Mouse (Mus musculus): ENCODE measurements around the gene Adh5. TPM values are rescaled to one million over a fixed set of nuclear protein-coding genes. Genes with fewer than 3 reads are reported as not detected.

Gene Adh5
- 217 and 224 TPM in 2 replicates for polyA plus RNA-seq (2016; fragmentation: Nextera tagmentation; extraction: Ambion mirVana)

DNA sequence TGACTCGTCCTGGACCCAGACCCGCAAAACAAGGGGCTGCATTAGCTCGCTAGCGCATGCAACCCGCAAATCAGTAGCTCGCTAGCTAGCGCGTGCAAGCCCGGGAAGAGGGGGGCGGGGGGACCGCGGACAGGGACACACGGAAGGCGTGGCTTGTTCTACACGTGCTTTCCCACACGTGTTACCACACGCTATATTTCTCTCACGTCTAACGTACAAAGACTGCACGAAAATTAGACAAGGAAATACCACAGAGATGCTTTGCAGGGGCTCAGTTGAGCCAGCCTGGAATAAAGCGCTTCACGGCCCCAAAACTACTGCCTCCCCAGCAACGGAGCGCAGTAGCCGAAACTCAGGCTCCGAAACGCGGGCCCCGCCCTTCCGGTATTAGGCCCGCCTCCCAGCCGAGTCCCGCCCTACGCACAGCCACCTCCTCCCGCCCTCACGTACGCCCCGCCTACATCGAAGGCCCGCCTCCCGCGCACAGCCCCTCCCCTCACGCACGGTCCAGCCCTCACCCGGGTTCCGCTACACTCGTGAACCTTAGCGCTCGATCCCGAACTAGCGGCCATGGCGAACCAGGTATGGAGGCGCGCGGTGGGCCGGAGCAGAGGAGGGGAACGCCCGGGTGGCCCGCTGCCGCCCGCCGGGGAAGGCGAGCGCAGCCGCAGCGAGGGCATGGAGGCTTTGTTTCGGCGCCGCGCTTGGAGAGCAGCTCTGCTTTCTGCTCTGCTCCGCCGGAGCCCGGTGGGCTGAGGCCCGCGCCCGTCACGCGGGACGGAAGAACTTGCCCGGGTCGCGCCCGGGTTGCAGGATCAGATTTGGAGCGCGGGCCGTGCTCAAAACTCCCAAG lies at the start of gene Adh5:
Adh5 (plus strand) TSS at position 482 of the 853 bp plus-strand sequence.
- peak within 1 kb of the TSS; percentile 70 for H3K4me2 ChIP-seq (replicated peaks)
- peaks cover 24% of the 10 kb centered on the region for H3K36me3 ChIP-seq
- peak within 1 kb of the TSS; percentile 88 for H3K27ac ChIP-seq
- peak within 1 kb of the TSS; percentile 87 for H3K9ac ChIP-seq
- under 1% methylated on average over 86 of the region's 86 CpGs for WGBS
- H3K4me1 ChIP-seq: peaks cover 9% of the 10 kb centered on the region
- ATAC-seq (ENCODE audit: low FRiP score): peak; percentile 100
- no peaks in the 10 kb centered on the region for H3K9me3 ChIP-seq (replicated peaks)
- H3K4me3 ChIP-seq: peak within 1 kb of the TSS; percentile 85
- H3K27me3 ChIP-seq: no peaks in the 10 kb centered on the region

DNA sequence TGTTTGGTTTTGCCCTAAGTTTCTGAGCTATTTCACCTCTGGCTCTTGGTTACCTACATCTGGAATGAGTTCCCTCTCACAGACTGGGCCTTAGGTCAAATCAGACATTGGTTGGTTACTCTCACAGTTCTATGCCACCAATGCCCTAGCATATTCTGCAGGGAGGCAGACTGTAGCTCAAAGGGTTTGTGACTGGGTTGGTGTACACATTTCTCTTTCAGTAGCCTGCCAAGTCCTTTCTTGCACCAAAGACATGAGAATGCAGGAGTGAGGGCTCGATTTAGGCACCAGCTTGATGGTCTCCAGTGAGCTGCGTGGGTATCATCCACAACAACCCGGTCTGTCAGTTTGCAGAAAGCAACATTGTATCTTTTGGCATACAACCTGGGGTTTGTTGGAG lies 38.0 kb upstream of the Adh5 start:
- H3K4me1 ChIP-seq: no peaks in the 10 kb centered on the region
- 80% methylated on average over 3 of the region's 3 CpGs for WGBS
- H3K4me2 ChIP-seq (replicated peaks): no peak overlapping the region
- H3K4me3 ChIP-seq: no peak overlapping the region
- H3K27ac ChIP-seq: no peak overlapping the region
- no peak for ATAC-seq (ENCODE audit: low FRiP score)
- no peak overlapping the region for H3K9ac ChIP-seq
- no peaks in the 10 kb centered on the region for H3K9me3 ChIP-seq (replicated peaks)
- H3K36me3 ChIP-seq: no peaks in the 10 kb centered on the region
- no peaks in the 10 kb centered on the region for H3K27me3 ChIP-seq

DNA sequence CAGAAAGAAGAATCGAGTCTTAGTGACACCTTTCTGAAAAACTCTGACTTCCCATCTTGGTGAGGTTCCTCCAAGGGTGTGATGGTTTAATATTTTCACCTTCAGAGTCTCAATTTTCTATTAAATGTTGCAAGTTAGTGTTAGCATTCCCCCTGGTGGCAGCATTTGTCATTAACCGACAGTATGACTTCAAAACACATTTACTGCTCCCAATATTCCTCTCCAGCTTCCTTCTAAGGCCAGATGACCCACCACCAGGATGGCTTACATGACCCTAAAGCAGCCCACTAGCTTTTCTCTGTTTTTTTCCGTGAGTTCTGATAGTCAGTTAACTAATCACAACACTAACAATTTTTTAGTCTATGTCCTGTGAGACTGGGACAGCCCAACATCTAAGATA lies 37.6 kb upstream of the Adh5 start:
- ATAC-seq (ENCODE audit: low FRiP score): no peak
- H3K27me3 ChIP-seq: no peaks in the 10 kb centered on the region
- no peaks in the 10 kb centered on the region for H3K36me3 ChIP-seq
- no peak overlapping the region for H3K9ac ChIP-seq
- H3K4me3 ChIP-seq: no peak overlapping the region
- no peaks in the 10 kb centered on the region for H3K4me1 ChIP-seq
- H3K9me3 ChIP-seq (replicated peaks): no peaks in the 10 kb centered on the region
- WGBS: 48% methylated on average over 3 of the region's 3 CpGs
- no peak overlapping the region for H3K27ac ChIP-seq
- no peak overlapping the region for H3K4me2 ChIP-seq (replicated peaks)

DNA sequence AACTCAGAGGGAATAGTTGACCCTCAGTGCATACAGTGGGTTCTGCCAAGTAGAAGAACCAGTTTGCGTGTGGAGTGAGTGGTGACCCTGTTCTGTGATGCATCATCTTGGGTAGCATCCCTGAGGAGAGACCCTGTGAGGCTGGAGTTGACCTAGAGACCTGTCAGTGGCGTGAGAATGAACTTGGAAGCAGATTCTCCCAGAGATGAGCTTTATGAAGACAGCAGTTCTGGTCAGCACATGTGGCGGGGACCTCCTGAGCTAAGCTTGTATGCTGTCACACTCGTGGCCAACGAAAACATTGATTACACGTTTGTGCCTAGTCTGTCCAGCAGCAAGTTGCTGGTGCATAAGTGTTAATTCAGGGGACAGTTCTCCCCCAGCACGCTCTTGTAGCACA lies 37.1 kb upstream of the Adh5 start:
- 85% methylated on average over 7 of the region's 7 CpGs for WGBS
- Histone ChIP-seq H3K4me3 (no peak overlapping the region), H3K4me1 (no peaks in the 10 kb centered on the region), H3K27ac (no peak overlapping the region), H3K36me3 (no peaks in the 10 kb centered on the region), H3K4me2 (replicated peaks) (no peak overlapping the region), H3K9ac (no peak overlapping the region), H3K27me3 (no peaks in the 10 kb centered on the region), H3K9me3 (replicated peaks) (no peaks in the 10 kb centered on the region)
- no peak for ATAC-seq (ENCODE audit: low FRiP score)

DNA sequence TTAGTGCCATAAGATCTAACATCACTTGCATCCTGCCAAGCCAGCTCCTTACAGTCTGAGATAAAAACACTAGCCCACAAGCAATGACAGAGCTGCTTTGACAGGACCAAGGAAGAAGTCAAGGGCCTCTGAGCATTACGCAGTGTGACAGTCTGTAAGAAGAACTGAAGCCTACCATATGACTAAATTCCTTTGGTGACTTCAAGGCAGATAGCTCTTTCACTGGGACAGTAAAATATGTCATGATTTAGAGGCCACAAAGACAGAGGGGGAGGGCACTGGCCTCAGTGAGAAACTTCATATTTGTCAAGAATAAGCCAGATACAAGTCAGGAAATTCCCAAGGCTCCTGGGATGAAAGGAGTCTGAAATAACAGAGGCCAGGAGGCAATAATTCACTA lies 35.0 kb upstream of the Adh5 start:
- H3K4me1 ChIP-seq: no peaks in the 10 kb centered on the region
- no peak overlapping the region for H3K9ac ChIP-seq
- H3K27me3 ChIP-seq: no peaks in the 10 kb centered on the region
- ATAC-seq (ENCODE audit: low FRiP score): no peak
- no peak overlapping the region for H3K27ac ChIP-seq
- no peaks in the 10 kb centered on the region for H3K36me3 ChIP-seq
- no peaks in the 10 kb centered on the region for H3K9me3 ChIP-seq (replicated peaks)
- no peak overlapping the region for H3K4me2 ChIP-seq (replicated peaks)
- 90% methylated on average over 1 of the region's 1 CpGs for WGBS
- no peak overlapping the region for H3K4me3 ChIP-seq

- Histone ChIP-seq H3K9ac (no peak overlapping the region), H3K36me3 (no peaks in the 10 kb centered on the region), H3K27me3 (no peaks in the 10 kb centered on the region), H3K9me3 (replicated peaks) (no peaks in the 10 kb centered on the region), H3K27ac (no peak overlapping the region), H3K4me2 (replicated peaks) (no peak overlapping the region), H3K4me1 (no peaks in the 10 kb centered on the region), H3K4me3 (no peak overlapping the region)
- WGBS: 90% methylated on average over 1 of the region's 1 CpGs
- no peak for ATAC-seq (ENCODE audit: low FRiP score)
Observed at GRCm38 (mm10) chr3:138409585-138409984, 33.3 kb upstream of the Adh5 start.

GRCm38 (mm10) chr3:138410211-138410610 lies 32.7 kb upstream of the Adh5 start:
- 71% methylated on average over 3 of the region's 3 CpGs for WGBS
- no peak overlapping the region for H3K27ac ChIP-seq
- no peak overlapping the region for H3K4me2 ChIP-seq (replicated peaks)
- ATAC-seq (ENCODE audit: low FRiP score): no peak
- no peaks in the 10 kb centered on the region for H3K4me1 ChIP-seq
- no peak overlapping the region for H3K4me3 ChIP-seq
- no peaks in the 10 kb centered on the region for H3K9me3 ChIP-seq (replicated peaks)
- no peaks in the 10 kb centered on the region for H3K36me3 ChIP-seq
- H3K27me3 ChIP-seq: no peaks in the 10 kb centered on the region
- no peak overlapping the region for H3K9ac ChIP-seq

DNA sequence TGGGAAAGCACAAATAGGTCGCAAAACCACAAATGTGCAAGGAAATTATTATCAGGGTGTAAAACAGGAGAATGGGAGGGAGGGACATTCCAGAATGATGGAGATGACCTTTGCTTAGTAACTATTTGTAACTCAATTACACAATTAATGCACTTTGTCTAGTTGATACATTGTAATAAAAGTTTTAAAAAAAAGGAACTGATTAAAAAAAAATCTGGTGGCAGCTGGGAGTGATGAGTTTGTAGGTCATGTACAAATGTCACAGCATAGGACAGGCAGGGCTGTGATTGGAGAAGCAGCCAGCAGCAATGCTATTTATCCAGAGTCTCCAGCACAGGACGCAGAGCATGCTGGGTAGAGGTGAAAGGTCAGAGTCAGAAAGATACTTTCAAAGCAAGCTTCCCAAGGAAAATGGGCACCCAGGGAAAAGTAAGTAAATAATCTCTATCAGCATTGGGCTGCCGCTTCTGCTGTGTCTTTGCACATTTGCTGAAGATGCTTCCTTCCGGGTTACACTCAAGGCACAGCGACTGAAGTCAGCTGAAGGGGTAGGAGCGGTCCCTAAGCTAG lies 27.7 kb upstream of the Adh5 start, which contains the start of gene Adh4:
Adh4 (plus strand) TSS at position 346 of the 570 bp plus-strand sequence.
- Histone ChIP-seq H3K27ac (no peak within 1 kb of the TSS), H3K4me3 (no peak within 1 kb of the TSS), H3K4me1 (no peaks in the 10 kb centered on the region), H3K9me3 (replicated peaks) (no peaks in the 10 kb centered on the region), H3K9ac (no peak within 1 kb of the TSS), H3K4me2 (replicated peaks) (no peak within 1 kb of the TSS), H3K36me3 (no peaks in the 10 kb centered on the region), H3K27me3 (no peaks in the 10 kb centered on the region)
- no peak for ATAC-seq (ENCODE audit: low FRiP score)
- 70% methylated on average over 6 of the region's 6 CpGs for WGBS

- H3K27ac ChIP-seq: no peak overlapping the region
- H3K9me3 ChIP-seq (replicated peaks): no peaks in the 10 kb centered on the region
- ATAC-seq (ENCODE audit: low FRiP score): no peak
- H3K27me3 ChIP-seq: no peaks in the 10 kb centered on the region
- H3K9ac ChIP-seq: no peak overlapping the region
- no peak overlapping the region for H3K4me3 ChIP-seq
- H3K4me2 ChIP-seq (replicated peaks): no peak overlapping the region
- H3K4me1 ChIP-seq: no peaks in the 10 kb centered on the region
- WGBS: 87% methylated on average over 6 of the region's 6 CpGs
- no peaks in the 10 kb centered on the region for H3K36me3 ChIP-seq
Observed at GRCm38 (mm10) chr3:138419369-138419768, 23.5 kb upstream of the Adh5 start.

DNA sequence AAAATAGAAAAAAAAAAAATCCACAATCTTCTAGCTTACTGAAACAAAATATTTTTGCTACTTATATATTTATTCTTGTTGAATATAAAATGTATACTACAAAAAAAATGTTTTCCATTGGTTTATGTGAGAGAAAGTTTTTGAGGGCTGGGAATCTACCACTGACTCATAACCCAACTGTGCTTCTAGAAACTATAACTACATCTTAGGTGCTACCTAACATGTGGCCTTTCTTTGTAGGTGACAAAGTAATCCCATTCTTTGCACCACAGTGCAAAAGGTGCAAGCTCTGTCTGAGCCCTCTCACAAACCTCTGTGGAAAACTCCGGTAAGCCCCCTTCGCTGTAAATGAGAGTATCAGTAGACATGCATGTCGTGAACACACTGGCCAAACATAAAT lies 22.5 kb upstream of the Adh5 start:
- no peak overlapping the region for H3K9ac ChIP-seq
- WGBS: 89% methylated on average over 3 of the region's 3 CpGs
- no peaks in the 10 kb centered on the region for H3K9me3 ChIP-seq (replicated peaks)
- H3K4me3 ChIP-seq: no peak overlapping the region
- H3K4me2 ChIP-seq (replicated peaks): no peak overlapping the region
- no peak for ATAC-seq (ENCODE audit: low FRiP score)
- no peaks in the 10 kb centered on the region for H3K4me1 ChIP-seq
- H3K36me3 ChIP-seq: no peaks in the 10 kb centered on the region
- no peak overlapping the region for H3K27ac ChIP-seq
- H3K27me3 ChIP-seq: no peaks in the 10 kb centered on the region

DNA sequence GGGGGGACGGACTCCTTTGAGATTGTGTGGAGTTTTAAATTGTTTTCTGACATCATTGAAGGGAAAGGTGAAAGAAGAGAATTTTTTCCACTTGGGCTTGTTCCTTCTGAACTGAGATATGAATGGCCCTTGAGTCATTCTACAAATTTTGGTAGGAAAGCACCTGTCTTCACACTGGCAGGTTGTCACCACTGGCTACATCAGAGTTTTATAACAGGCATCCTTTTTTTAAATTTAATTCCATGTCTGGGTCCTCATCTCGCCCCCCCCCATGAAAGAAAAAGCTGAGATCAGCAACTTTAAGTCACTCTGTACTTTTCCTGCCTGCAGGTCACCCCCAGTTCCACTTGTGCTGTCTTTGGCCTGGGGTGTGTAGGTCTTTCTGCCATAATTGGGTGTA lies 19.2 kb upstream of the Adh5 start:
- H3K4me1 ChIP-seq: no peaks in the 10 kb centered on the region
- H3K9me3 ChIP-seq (replicated peaks): no peaks in the 10 kb centered on the region
- H3K4me2 ChIP-seq (replicated peaks): no peak overlapping the region
- H3K36me3 ChIP-seq: no peaks in the 10 kb centered on the region
- H3K9ac ChIP-seq: no peak overlapping the region
- no peak for ATAC-seq (ENCODE audit: low FRiP score)
- no peak overlapping the region for H3K4me3 ChIP-seq
- no peak overlapping the region for H3K27ac ChIP-seq
- no peaks in the 10 kb centered on the region for H3K27me3 ChIP-seq
- WGBS: 78% methylated on average over 2 of the region's 2 CpGs

GRCm38 (mm10) chr3:138424247-138424646 lies 18.6 kb upstream of the Adh5 start:
- 74% methylated on average over 4 of the region's 4 CpGs for WGBS
- no peak overlapping the region for H3K9ac ChIP-seq
- no peaks in the 10 kb centered on the region for H3K9me3 ChIP-seq (replicated peaks)
- H3K4me3 ChIP-seq: no peak overlapping the region
- H3K36me3 ChIP-seq: no peaks in the 10 kb centered on the region
- H3K4me2 ChIP-seq (replicated peaks): no peak overlapping the region
- ATAC-seq (ENCODE audit: low FRiP score): no peak
- H3K27me3 ChIP-seq: no peaks in the 10 kb centered on the region
- no peak overlapping the region for H3K27ac ChIP-seq
- no peaks in the 10 kb centered on the region for H3K4me1 ChIP-seq

Measured in hindbrain, embryonic 12.5 days (tissue).